Mouse (Mus musculus) olfactory bulb, adult 2 months (tissue): ENCODE measurements around the gene Bloc1s1.

Experiments
- CTCF ChIP-seq: fragments of 200-500 bp; IDR thresholded peaks from 2 replicates; pipeline ENCODE4 v1.5.1; 2012; ENCODE audit warnings: low read depth, mild to moderate bottlenecking, low read length, moderate library complexity; ENCODE audit not compliant: insufficient read depth
- POLR2A ChIP-seq: fragments of 200-500 bp; IDR thresholded peaks from 2 replicates; pipeline ENCODE4 v1.6.1; 2012; ENCODE audit warnings: mild to moderate bottlenecking, low read depth, low read length, moderate library complexity; ENCODE audit not compliant: insufficient read depth

DNA sequence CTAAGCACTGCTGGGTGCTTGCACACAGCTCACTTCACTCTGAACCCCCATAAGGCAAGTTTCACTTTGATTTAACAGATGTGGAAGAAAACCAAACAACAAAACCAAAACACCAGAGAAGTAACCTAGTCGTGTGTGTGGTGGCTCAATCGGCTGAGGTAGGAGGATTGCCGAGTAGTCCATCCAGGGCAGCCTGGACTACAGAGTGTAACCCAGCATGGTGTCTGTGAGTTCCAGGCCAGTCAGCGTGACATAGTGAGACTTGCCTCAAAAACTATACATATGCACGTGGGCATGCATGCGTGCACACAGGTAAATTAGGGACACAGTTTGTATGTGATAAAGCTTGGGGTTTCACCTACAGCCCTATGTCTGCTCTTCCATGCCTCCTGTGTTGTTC lies 6.4 kb downstream of the Bloc1s1 start:
- no peak for TF ChIP-seq CTCF
- no peak for TF ChIP-seq POLR2A
